Mouse (Mus musculus): ENCODE results near the gene Naa15.
"Not testable (repeated sequence)": the region's sequence is repeated elsewhere in the genome, so short reads cannot be mapped to it uniquely, and the experiment has no call there.

The Naa15 gene

DNA sequence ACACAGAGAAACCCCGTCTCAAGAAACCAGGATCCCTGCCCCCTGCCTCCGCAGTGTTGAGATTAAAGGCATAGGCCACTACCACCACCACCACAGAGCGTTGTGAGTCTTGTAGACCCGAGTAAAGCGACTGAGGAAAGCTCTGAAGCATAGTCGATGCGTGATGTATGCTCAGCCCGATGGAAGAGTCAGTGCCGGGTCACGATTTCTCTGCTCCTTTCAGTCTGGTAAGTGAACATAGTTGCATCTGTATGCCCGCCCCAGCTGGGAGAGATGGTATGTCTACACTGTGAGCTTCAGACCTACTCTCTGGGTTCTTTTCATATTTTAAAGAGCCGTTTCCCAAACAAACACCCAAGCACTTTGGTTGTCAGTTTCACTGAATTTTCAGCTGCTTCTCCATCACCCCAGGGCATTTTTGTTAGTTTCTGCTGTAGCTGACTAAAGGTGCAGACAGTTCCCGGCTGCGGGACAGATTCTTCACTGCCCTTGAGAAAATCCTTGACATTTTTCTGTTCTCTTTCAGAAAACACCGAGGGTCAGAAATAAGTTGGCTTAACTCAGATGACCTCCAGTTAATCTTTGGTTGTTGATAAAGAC lies 17.1 kb upstream of the Naa15 start:
- TF ChIP-seq POU5F1 (IDR thresholded peaks at IDR 0.05; ENCODE audit: borderline replicate concordance, low read length) (no peak), NANOG (IDR thresholded peaks at IDR 0.05; ENCODE audit: borderline replicate concordance, low read length) (no peak), CTCF (conservative IDR thresholded peaks at IDR 0.05; ENCODE audit: low read length) (no peak)
- Histone ChIP-seq H3K4me3 (replicated peaks; ENCODE audit: low read length) (peak overlapping the region; percentile 17; the same call in 1 of the 2 replicates), H3K27me3 (ENCODE audit: insufficient read depth, low read length) (peaks cover 19% of the 10 kb centered on the region), H3K4me1 (replicated peaks; ENCODE audit: low read depth, low read length) (peaks cover 49% of the 10 kb centered on the region), H3K36me3 (ENCODE audit: insufficient read depth, low read length) (peaks cover 3% of the 10 kb centered on the region), H3K9me3 (ENCODE audit: low read length) (no peaks in the 10 kb centered on the region)

DNA sequence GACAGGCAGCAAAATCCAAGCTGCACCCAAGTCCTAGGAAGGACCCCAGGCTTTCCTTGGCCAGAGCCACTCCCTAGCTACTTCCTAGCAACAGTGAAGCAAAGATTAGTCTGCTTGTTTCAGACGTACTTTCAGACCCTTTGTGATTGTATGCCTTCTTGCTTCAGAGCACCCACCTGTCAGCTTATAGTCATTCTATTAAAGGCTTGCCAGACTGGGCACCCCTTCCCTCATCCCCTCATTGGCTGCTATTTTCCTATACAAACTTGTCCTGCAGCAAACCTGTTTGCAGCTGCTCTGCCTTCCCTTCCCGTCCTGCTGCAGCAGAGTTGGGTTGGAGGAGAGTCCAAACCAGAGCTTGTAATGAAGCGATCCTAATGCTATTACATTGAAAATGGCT lies 16.3 kb upstream of the Naa15 start:
- no peaks in the 10 kb centered on the region for H3K9me3 ChIP-seq (ENCODE audit: low read length)
- peaks cover 12% of the 10 kb centered on the region for H3K36me3 ChIP-seq (ENCODE audit: insufficient read depth, low read length)
- H3K4me1 ChIP-seq (replicated peaks; ENCODE audit: low read depth, low read length), result peaks cover 49% of the 10 kb centered on the region
- peaks cover 19% of the 10 kb centered on the region for H3K27me3 ChIP-seq (ENCODE audit: insufficient read depth, low read length)
- peak overlapping the region; percentile 46 for H3K4me3 ChIP-seq (replicated peaks; ENCODE audit: low read length)
- TF ChIP-seq POU5F1 (IDR thresholded peaks at IDR 0.05; ENCODE audit: borderline replicate concordance, low read length) (no peak), NANOG (IDR thresholded peaks at IDR 0.05; ENCODE audit: borderline replicate concordance, low read length) (no peak), CTCF (conservative IDR thresholded peaks at IDR 0.05; ENCODE audit: low read length) (no peak)

DNA sequence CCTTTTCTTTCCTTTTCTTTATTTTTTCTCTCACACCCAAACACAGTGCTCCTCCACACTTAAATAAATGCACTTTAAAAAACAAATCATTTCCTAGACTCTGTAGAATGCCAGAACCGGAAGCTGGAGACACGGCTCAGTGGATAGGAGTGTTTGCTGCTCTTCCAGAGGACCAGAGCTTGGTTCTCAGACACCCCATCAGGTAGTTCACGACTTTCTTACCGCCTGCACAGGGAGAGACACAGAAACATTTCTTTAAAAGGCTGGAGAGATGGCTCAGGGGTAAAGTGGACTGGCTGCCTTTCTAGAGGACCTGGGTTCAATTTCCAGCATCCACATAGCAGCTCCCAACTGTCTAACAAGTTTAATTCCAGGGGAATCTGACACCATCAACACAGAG lies 15.4 kb upstream of the Naa15 start:
- H3K9me3 ChIP-seq (ENCODE audit: low read length), result no peaks in the 10 kb centered on the region
- no peak for TF ChIP-seq CTCF (conservative IDR thresholded peaks at IDR 0.05; ENCODE audit: low read length)
- TF ChIP-seq NANOG (IDR thresholded peaks at IDR 0.05; ENCODE audit: borderline replicate concordance, low read length), result no peak
- TF ChIP-seq POU5F1 (IDR thresholded peaks at IDR 0.05; ENCODE audit: borderline replicate concordance, low read length), result no peak
- peaks cover 49% of the 10 kb centered on the region for H3K4me1 ChIP-seq (replicated peaks; ENCODE audit: low read depth, low read length)
- H3K4me3 ChIP-seq (replicated peaks; ENCODE audit: low read length), result peak overlapping the region; percentile 46
- peaks cover 21% of the 10 kb centered on the region for H3K36me3 ChIP-seq (ENCODE audit: insufficient read depth, low read length)
- peaks cover 19% of the 10 kb centered on the region for H3K27me3 ChIP-seq (ENCODE audit: insufficient read depth, low read length)

DNA sequence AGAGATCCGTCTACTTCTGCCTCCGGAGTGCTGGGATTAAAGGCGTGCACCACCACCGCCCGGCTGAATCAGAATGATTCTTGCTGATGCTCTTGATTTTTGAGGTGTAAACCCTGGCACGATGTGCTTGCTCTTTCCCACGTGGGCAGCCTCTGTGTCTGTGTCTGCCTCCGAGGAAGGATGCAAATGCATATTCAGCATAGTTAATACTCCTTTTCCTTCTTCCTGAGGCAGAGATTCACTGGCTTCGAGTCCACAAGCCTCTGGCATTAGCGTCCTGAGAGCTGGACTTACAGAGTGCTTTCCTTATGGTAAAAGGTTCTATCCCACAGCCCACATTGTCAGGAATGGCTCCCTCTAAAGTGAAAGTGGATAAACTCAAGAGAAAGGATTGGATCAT lies 14.3 kb upstream of the Naa15 start:
- Histone ChIP-seq H3K9me3 (ENCODE audit: low read length) (no peaks in the 10 kb centered on the region), H3K4me1 (replicated peaks; ENCODE audit: low read depth, low read length) (peaks cover 46% of the 10 kb centered on the region), H3K36me3 (ENCODE audit: insufficient read depth, low read length) (peaks cover 32% of the 10 kb centered on the region), H3K27me3 (ENCODE audit: insufficient read depth, low read length) (peaks cover 12% of the 10 kb centered on the region), H3K4me3 (replicated peaks; ENCODE audit: low read length) (no peak overlapping the region)
- TF ChIP-seq NANOG (IDR thresholded peaks at IDR 0.05; ENCODE audit: borderline replicate concordance, low read length) (no peak), CTCF (conservative IDR thresholded peaks at IDR 0.05; ENCODE audit: low read length) (no peak), POU5F1 (IDR thresholded peaks at IDR 0.05; ENCODE audit: borderline replicate concordance, low read length) (no peak)

DNA sequence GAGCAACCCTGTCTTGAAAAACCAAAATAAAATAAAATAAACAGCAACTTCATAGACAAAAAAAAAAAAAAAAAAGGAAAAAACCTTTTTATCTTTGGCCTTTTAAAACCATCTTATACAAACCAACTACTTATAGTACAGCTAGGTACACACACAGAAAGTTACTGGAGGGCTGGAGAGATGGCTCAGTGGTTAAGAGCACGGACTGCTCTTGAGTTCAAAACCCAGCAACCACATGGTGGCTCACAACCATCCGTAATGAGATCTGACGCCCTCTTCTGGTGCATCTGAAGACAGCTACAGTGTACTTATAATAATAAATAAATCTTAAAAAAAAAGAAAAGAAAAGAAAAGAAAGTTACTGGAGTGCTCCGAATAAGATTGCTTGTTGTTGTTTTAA lies 12.9 kb upstream of the Naa15 start:
- not testable (repeated sequence) for H3K9me3 ChIP-seq (ENCODE audit: low read length); H3K27me3 ChIP-seq (ENCODE audit: insufficient read depth, low read length); H3K4me3 ChIP-seq (replicated peaks; ENCODE audit: low read length)
- H3K4me1 ChIP-seq (replicated peaks; ENCODE audit: low read depth, low read length), result peaks cover 41% of the 10 kb centered on the region
- peak; percentile 23 for TF ChIP-seq CTCF (conservative IDR thresholded peaks at IDR 0.05; ENCODE audit: low read length)
- peaks cover 46% of the 10 kb centered on the region for H3K36me3 ChIP-seq (ENCODE audit: insufficient read depth, low read length)

DNA sequence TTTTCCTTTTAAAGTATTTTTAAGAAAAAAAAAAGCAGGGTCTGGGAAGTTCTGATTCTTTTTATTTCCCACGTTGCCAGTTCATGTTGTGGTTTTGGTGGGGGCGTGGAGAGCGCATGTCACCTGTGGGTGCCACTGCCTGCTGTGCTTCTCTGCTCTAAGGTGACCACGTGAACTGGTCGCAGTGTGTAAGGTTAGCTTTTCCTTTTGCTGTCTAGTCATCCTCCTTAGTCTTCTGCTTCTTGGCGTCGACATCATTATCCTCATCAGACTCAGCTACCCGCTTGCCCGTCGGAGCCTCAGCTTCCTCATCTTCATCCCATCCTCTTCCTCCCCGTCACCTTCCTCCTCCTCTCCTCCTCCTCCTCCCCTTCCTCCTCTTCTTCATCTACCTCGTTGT lies 12.3 kb upstream of the Naa15 start:
- TF ChIP-seq POU5F1 (IDR thresholded peaks at IDR 0.05; ENCODE audit: borderline replicate concordance, low read length) (no peak), CTCF (conservative IDR thresholded peaks at IDR 0.05; ENCODE audit: low read length) (no peak), NANOG (IDR thresholded peaks at IDR 0.05; ENCODE audit: borderline replicate concordance, low read length) (no peak)
- Histone ChIP-seq H3K27me3 (ENCODE audit: insufficient read depth, low read length) (peaks cover under 1% of the 10 kb centered on the region; the same call in 1 of the 2 replicates), H3K4me3 (replicated peaks; ENCODE audit: low read length) (no peak overlapping the region), H3K9me3 (ENCODE audit: low read length) (no peaks in the 10 kb centered on the region), H3K36me3 (ENCODE audit: insufficient read depth, low read length) (peaks cover 50% of the 10 kb centered on the region), H3K4me1 (replicated peaks; ENCODE audit: low read depth, low read length) (peaks cover 38% of the 10 kb centered on the region)

DNA sequence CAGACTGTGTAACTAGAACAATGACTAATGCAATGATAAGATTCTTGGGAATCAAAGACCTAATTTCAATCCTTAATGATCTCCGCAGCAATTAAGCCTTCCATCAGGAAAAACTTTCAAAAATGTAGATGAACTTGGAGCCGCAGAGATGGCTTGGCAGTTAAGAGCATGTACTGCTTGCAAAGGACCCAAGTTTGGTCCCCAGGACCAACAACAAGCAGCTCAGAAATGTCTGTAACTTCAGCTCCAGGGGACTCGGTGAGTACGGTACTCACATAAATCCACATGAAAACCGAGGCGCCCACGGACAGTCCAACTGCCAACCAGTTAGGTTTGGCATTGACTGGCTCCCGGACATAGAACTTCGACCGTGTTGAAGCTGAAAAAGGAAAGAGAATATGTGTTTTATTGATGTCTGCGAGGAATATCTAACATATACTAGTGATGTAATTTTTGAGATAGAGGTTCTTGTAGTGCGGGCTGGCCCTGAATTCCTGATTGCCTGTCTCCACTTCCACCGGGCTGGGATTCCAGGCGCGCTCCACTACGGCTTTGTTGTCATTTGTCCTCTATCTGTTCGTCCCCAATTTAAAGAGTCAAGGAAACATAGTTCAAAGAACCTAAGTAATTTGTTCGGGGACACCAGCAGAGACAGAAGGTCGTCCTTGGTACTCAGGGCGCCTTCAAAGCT lies 6.9 kb upstream of the Naa15 start:
- Histone ChIP-seq H3K36me3 (ENCODE audit: insufficient read depth, low read length) (peaks cover 47% of the 10 kb centered on the region), H3K4me1 (replicated peaks; ENCODE audit: low read depth, low read length) (peaks cover 17% of the 10 kb centered on the region), H3K4me3 (replicated peaks; ENCODE audit: low read length) (peak overlapping the region; percentile 99), H3K27me3 (ENCODE audit: insufficient read depth, low read length) (no peaks in the 10 kb centered on the region), H3K9me3 (ENCODE audit: low read length) (no peaks in the 10 kb centered on the region)
- TF ChIP-seq NANOG (IDR thresholded peaks at IDR 0.05; ENCODE audit: borderline replicate concordance, low read length) (no peak), POU5F1 (IDR thresholded peaks at IDR 0.05; ENCODE audit: borderline replicate concordance, low read length) (no peak), CTCF (conservative IDR thresholded peaks at IDR 0.05; ENCODE audit: low read length) (no peak)

DNA sequence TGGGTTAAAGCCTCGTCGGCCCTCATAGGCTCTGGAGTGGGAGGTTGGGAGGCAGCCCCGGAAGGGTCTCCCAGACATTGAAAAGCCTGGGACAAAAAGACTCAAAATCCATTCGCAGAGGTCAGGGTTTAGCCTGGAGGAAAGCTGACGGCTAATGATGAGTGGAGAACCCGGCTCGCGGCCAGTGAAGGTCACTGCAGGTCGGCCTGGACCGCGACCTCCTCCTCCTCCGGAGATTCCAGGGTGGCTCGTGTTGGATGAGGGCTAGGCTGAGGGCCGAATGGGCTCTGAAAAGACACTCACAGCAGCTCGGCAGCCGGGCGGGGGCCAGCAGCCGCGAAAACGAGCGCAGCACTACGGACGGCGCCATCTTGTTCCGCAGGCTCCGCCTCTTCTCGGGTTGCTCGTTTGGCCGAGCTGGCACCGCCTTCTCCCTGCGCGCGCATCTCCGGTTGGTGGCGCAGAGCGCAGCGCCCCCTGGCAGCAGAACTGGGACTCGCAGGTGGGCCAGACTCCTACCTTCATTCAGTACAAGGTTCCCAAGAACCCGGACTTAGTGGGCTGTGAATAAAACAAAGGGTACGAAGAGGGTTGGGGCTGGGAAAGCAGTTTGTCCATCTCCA lies 6.3 kb upstream of the Naa15 start, which contains the start of gene Ndufc1:
Gene Ndufc1 (minus strand): TSS at position 428 of the 623 bp plus-strand sequence.
- Histone ChIP-seq H3K9me3 (ENCODE audit: low read length) (no peaks in the 10 kb centered on the region), H3K36me3 (ENCODE audit: insufficient read depth, low read length) (peaks cover 46% of the 10 kb centered on the region), H3K4me1 (replicated peaks; ENCODE audit: low read depth, low read length) (peaks cover 23% of the 10 kb centered on the region), H3K27me3 (ENCODE audit: insufficient read depth, low read length) (no peaks in the 10 kb centered on the region), H3K4me3 (replicated peaks; ENCODE audit: low read length) (peak within 1 kb of the TSS; percentile 99)
- TF ChIP-seq POU5F1 (IDR thresholded peaks at IDR 0.05; ENCODE audit: borderline replicate concordance, low read length) (no peak), CTCF (conservative IDR thresholded peaks at IDR 0.05; ENCODE audit: low read length) (peak; percentile 93), NANOG (IDR thresholded peaks at IDR 0.05; ENCODE audit: borderline replicate concordance, low read length) (no peak)

Data from E14TG2a.4 (cell line).